Mouse (Mus musculus) G1E (cell line): ENCODE results near the gene Tmem199.

Source experiments
- CTCF ChIP-seq: IDR thresholded peaks from 2 replicates; pipeline ENCODE4 v1.5.1; 2012; ENCODE audit warnings: low read depth, low read length, inconsistent platforms, mixed read lengths
- GATA1 ChIP-seq: IDR thresholded peaks from 2 replicates; pipeline ENCODE4 v1.6.1; 2012; ENCODE audit warnings: borderline replicate concordance, low read length, inconsistent platforms, mixed read lengths
- GATA2 ChIP-seq: IDR thresholded peaks from 2 replicates; pipeline ENCODE4 v1.6.1; 2012; ENCODE audit warnings: low read depth, low read length, inconsistent platforms, borderline replicate concordance
- POLR2AphosphoS5 ChIP-seq: IDR thresholded peaks from 2 replicates; pipeline ENCODE4 v1.6.1; 2012; ENCODE audit warnings: low read depth, low read length, inconsistent platforms; ENCODE audit not compliant: insufficient replicate concordance
- TAL1 ChIP-seq: conservative IDR thresholded peaks from 2 replicates; pipeline ENCODE4 v1.6.1; 2012; ENCODE audit warnings: low read depth, low read length, inconsistent platforms, mixed read lengths

GRCm38 (mm10) chr11:78497071-78497541, 14.9 kb downstream of the Tmem199 start:
- TF ChIP-seq CTCF (no peak), TAL1 (no peak), POLR2AphosphoS5 (no peak), GATA1 (no peak), GATA2 (no peak)
